In the genomic region with DNA sequence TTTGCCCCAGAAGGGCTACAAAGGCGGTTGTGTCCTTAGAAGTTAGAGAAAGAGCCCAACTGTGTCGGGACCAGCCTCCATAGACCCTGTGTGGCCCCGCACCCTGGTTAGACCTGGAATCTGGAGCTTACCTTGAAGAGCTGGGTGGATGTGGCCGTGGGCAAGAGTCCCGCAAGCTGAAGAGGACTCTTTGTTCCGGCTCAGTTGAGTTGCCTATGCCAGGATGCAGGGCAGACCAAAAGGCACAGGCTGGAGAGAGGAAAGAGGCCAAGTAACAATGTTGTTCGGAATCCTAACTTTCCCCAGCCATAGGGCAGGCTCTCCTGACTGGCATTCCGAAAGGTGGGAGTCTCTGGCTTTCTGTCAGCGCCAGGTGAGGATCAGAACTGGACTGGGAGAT, we compare ENCODE assay signal across 21 mouse cellular contexts. TPM values are rescaled to one million over a fixed set of nuclear protein-coding genes. Genes with fewer than 3 reads are reported as not detected.
DNase-seq lines count a peak whose midpoint lies in the region; ATAC-seq and TF ChIP-seq lines count a peak whose summit lies in the region.
"Had no signal": no experiment of that assay in that cellular context is flagged by ENCODE, and none has a peak within 500 bp of the region (broad histone marks: within the 10 kb centered on the region; RNA-seq: fewer than 3 reads in every experiment).

No protein-coding gene starts in this region.

- no peak for TF ChIP-seq CTCF in liver, postnatal 0 days (IDR thresholded peaks at IDR 0.05; ENCODE audit: low read depth)

- no peak for TF ChIP-seq EP300 in liver, postnatal 0 days (IDR thresholded peaks at IDR 0.05; ENCODE audit: low read depth)

- no peak overlapping the region for H3K4me2 ChIP-seq in heart, embryonic 14.5 days (ENCODE audit: low read length)
- H3K4me2 ChIP-seq in neural tube, embryonic 12.5 days (replicated peaks), result peak overlapping the region; percentile 95; the same call in 1 of the 2 replicates
- no peak overlapping the region for H3K4me2 ChIP-seq in neural tube, embryonic 15.5 days
- H3K4me2 ChIP-seq in embryonic facial prominence, embryonic 12.5 days (replicated peaks), result peak overlapping the region; percentile 4; the same call in 1 of the 2 replicates
- H3K4me2 ChIP-seq in liver, postnatal 0 days (ENCODE audit: low read depth, low read length), result no peak overlapping the region

- no peak overlapping the region for H3K27ac ChIP-seq in heart, embryonic 14.5 days (replicated peaks in 1 of 2; ENCODE audit: control insufficient read depth in 1 of 2, insufficient read depth in 1 of 2, low read depth in 2 of 2, low read length in 2 of 2)
- no peak overlapping the region for H3K27ac ChIP-seq in neural tube, embryonic 12.5 days
- no peak overlapping the region for H3K27ac ChIP-seq in neural tube, embryonic 15.5 days (replicated peaks)
- no peak overlapping the region for H3K27ac ChIP-seq in embryonic facial prominence, embryonic 12.5 days
- no peak overlapping the region for H3K27ac ChIP-seq in liver, postnatal 0 days (ENCODE audit: low read depth)
- H3K27ac ChIP-seq: liver, embryonic 14.5 days had no signal

- H3K9ac ChIP-seq in heart, embryonic 14.5 days (ENCODE audit: low read length), result peak overlapping the region; percentile 27; the same call in 1 of the 2 replicates
- peak overlapping the region; percentile 26; the same call in 1 of the 2 replicates for H3K9ac ChIP-seq in neural tube, embryonic 12.5 days
- no peak overlapping the region for H3K9ac ChIP-seq in neural tube, embryonic 15.5 days (replicated peaks)
- peak overlapping the region; percentile 7; the same call in 1 of the 2 replicates for H3K9ac ChIP-seq in embryonic facial prominence, embryonic 12.5 days
- H3K9ac ChIP-seq in liver, postnatal 0 days (replicated peaks), result no peak overlapping the region
- H3K9ac ChIP-seq: liver, embryonic 14.5 days had no signal

- no peaks in the 10 kb centered on the region for H3K9me3 ChIP-seq in heart, embryonic 14.5 days (ENCODE audit: control insufficient read depth, low read length)
- H3K9me3 ChIP-seq in neural tube, embryonic 12.5 days, result no peaks in the 10 kb centered on the region
- no peaks in the 10 kb centered on the region for H3K9me3 ChIP-seq in neural tube, embryonic 15.5 days (replicated peaks)
- H3K9me3 ChIP-seq in embryonic facial prominence, embryonic 12.5 days, result no peaks in the 10 kb centered on the region
- no peaks in the 10 kb centered on the region for H3K9me3 ChIP-seq in liver, postnatal 0 days (ENCODE audit: low read length)
- H3K9me3 ChIP-seq: heart, embryonic 10.5 days had no signal

- intact Hi-C loops in heart, postnatal 25 days (cut with DNase I), result no loop called here

- WGBS in heart, embryonic 14.5 days, result 89% methylated on average over 9 of the region's 9 CpGs
- WGBS in neural tube, embryonic 12.5 days, result 91% methylated on average over 9 of the region's 9 CpGs
- 92% methylated on average over 9 of the region's 9 CpGs for WGBS in neural tube, embryonic 15.5 days
- 87% methylated on average over 9 of the region's 9 CpGs for WGBS in embryonic facial prominence, embryonic 12.5 days
- 76% methylated on average over 9 of the region's 9 CpGs for WGBS in liver, postnatal 0 days (ENCODE audit: insufficient replicate concordance)

- no peaks in the 10 kb centered on the region for H3K27me3 ChIP-seq in heart, embryonic 14.5 days (ENCODE audit: control insufficient read depth, insufficient read depth, low read length)
- H3K27me3 ChIP-seq in neural tube, embryonic 12.5 days (replicated peaks), result no peaks in the 10 kb centered on the region
- H3K27me3 ChIP-seq in neural tube, embryonic 15.5 days (replicated peaks), result no peaks in the 10 kb centered on the region
- no peaks in the 10 kb centered on the region for H3K27me3 ChIP-seq in embryonic facial prominence, embryonic 12.5 days
- no peaks in the 10 kb centered on the region for H3K27me3 ChIP-seq in liver, postnatal 0 days (ENCODE audit: insufficient read depth, low read length)

- no peak for ATAC-seq in heart, embryonic 14.5 days (ENCODE audit: insufficient number of reproducible peaks, insufficient read depth, low FRiP score, low read depth)
- ATAC-seq in neural tube, embryonic 12.5 days (ENCODE audit: low FRiP score, low read depth), result no peak
- ATAC-seq in neural tube, embryonic 15.5 days (ENCODE audit: low FRiP score), result no peak
- ATAC-seq in embryonic facial prominence, embryonic 12.5 days (ENCODE audit: insufficient number of reproducible peaks, insufficient read depth, low FRiP score, low TSS enrichment), result no peak
- ATAC-seq in liver, postnatal 0 days, result no peak
- ATAC-seq: CD4-positive, CD25-positive, alpha-beta regulatory T cell, adult 4 months had no signal

- H3K4me3 ChIP-seq in heart, embryonic 14.5 days (ENCODE audit: control insufficient read depth in 1 of 2, insufficient read depth in 1 of 2, low read depth in 1 of 2, low read length in 2 of 2), result no peak overlapping the region
- H3K4me3 ChIP-seq in neural tube, embryonic 12.5 days, result no peak overlapping the region
- H3K4me3 ChIP-seq in neural tube, embryonic 15.5 days (replicated peaks), result no peak overlapping the region
- H3K4me3 ChIP-seq in embryonic facial prominence, embryonic 12.5 days, result no peak overlapping the region
- H3K4me3 ChIP-seq in liver, postnatal 0 days (ENCODE audit: low read depth, low read length), result no peak overlapping the region
- H3K4me3 ChIP-seq: heart, embryonic 10.5 days had no signal

- H3K4me1 ChIP-seq in heart, embryonic 14.5 days (ENCODE audit: control insufficient read depth in 2 of 2, insufficient read depth in 2 of 2, low read length in 2 of 2), result peaks cover 41 to 56% of the 10 kb centered on the region in 2 experiments
- peaks cover 58% of the 10 kb centered on the region for H3K4me1 ChIP-seq in neural tube, embryonic 12.5 days
- peaks cover 75% of the 10 kb centered on the region for H3K4me1 ChIP-seq in neural tube, embryonic 15.5 days
- peaks cover 44% of the 10 kb centered on the region for H3K4me1 ChIP-seq in embryonic facial prominence, embryonic 12.5 days
- no peaks in the 10 kb centered on the region; the same call in 1 of the 2 replicates for H3K4me1 ChIP-seq in liver, postnatal 0 days (ENCODE audit: insufficient read depth)

- H3K36me3 ChIP-seq in heart, embryonic 14.5 days (ENCODE audit: control insufficient read depth, insufficient read depth, low read length), result peaks cover 24% of the 10 kb centered on the region
- peaks cover 28% of the 10 kb centered on the region for H3K36me3 ChIP-seq in neural tube, embryonic 12.5 days
- peaks cover 20% of the 10 kb centered on the region for H3K36me3 ChIP-seq in neural tube, embryonic 15.5 days
- H3K36me3 ChIP-seq in embryonic facial prominence, embryonic 12.5 days, result peaks cover 21% of the 10 kb centered on the region
- H3K36me3 ChIP-seq in liver, postnatal 0 days (replicated peaks; ENCODE audit: insufficient read depth, low read length), result no peaks in the 10 kb centered on the region

- DNase-seq in heart, postnatal 25 days (ENCODE audit: low spot score), result no peak
- no peak for DNase-seq in liver, postnatal 0 days
- DNase-seq in left cerebral cortex, adult 8-10 months (ENCODE audit: low spot score in 2 of 2), result no peak
- DNase-seq: adrenal gland, adult 8-10 months; gastrocnemius, postnatal 25 days; heart, postnatal 4 days; kidney, adult 18-20 months; kidney, postnatal 36 days; layer of hippocampus, postnatal 36 days; lung, postnatal 14 days; right cerebral cortex, postnatal 4 days; thymus, adult 2 months had no signal

RNA-seq across cellular contexts. Expression of a gene that starts 3.8 kb away (rescaled TPM):
- 36.5 and 36.9 TPM in 2 replicates for polyA plus RNA-seq in heart, embryonic 14.5 days (2014; fragmentation: Nextera tagmentation; extraction: Ambion mirVana)
- total RNA-seq in heart, postnatal 25 days (2021), result 100 to 1,000 TPM; 195 to 226 TPM
- 112 and 118 TPM in 2 replicates for polyA plus RNA-seq in neural tube, embryonic 12.5 days (2016; fragmentation: Nextera tagmentation; extraction: Ambion mirVana)
- polyA plus RNA-seq in neural tube, embryonic 15.5 days (2015; fragmentation: Nextera tagmentation; extraction: Ambion mirVana), result 130 and 158 TPM in 2 replicates
- polyA plus RNA-seq in embryonic facial prominence, embryonic 12.5 days (2016; fragmentation: Nextera tagmentation; extraction: Ambion mirVana), result 82.6 and 91.1 TPM in 2 replicates
- 1.9 TPM in 2 replicates for polyA plus RNA-seq in liver, postnatal 0 days (2015; fragmentation: Nextera tagmentation; extraction: Ambion mirVana)
- total RNA-seq in left cerebral cortex, adult 8-10 months (2022), result 10 to 100 TPM; 58.9 to 66.8 (median 60.5) TPM

RNA-seq across cellular contexts. Expression of a gene that starts 24.8 kb away (rescaled TPM):
- polyA plus RNA-seq in heart, embryonic 14.5 days (2014; fragmentation: Nextera tagmentation; extraction: Ambion mirVana), result 0.16 and 0.24 TPM in 2 replicates
- total RNA-seq in heart, postnatal 25 days (2021), result under 1 TPM; 0.08 to 0.18 TPM
- 0.10 and 0.11 TPM in 2 replicates for polyA plus RNA-seq in neural tube, embryonic 12.5 days (2016; fragmentation: Nextera tagmentation; extraction: Ambion mirVana)
- 0.03 and 0.11 TPM in 2 replicates for polyA plus RNA-seq in neural tube, embryonic 15.5 days (2015; fragmentation: Nextera tagmentation; extraction: Ambion mirVana)
- polyA plus RNA-seq in embryonic facial prominence, embryonic 12.5 days (2016; fragmentation: Nextera tagmentation; extraction: Ambion mirVana), result 0.08 and 0.18 TPM in 2 replicates
- 0.01 TPM in 1 of 2 replicates, not detected in the other for polyA plus RNA-seq in liver, postnatal 0 days (2015; fragmentation: Nextera tagmentation; extraction: Ambion mirVana)
- total RNA-seq in left cerebral cortex, adult 8-10 months (2022), result 1 to 10 TPM; 6.0 to 6.7 (median 6.4) TPM
- total RNA-seq: MEL had no signal
- polyA plus RNA-seq: CD4-positive, CD25-positive, alpha-beta regulatory T cell, adult 4 months; heart, embryonic 10.5 days; limb, embryonic 11.5 days had no signal

RNA-seq across cellular contexts. Expression of a gene that starts 32.8 kb away (rescaled TPM):
- polyA plus RNA-seq in heart, embryonic 14.5 days (2014; fragmentation: Nextera tagmentation; extraction: Ambion mirVana), result 27.5 and 30.8 TPM in 2 replicates
- total RNA-seq in heart, postnatal 25 days (2021), result 10 to 100 TPM; 20.0 to 21.8 TPM
- polyA plus RNA-seq in neural tube, embryonic 12.5 days (2016; fragmentation: Nextera tagmentation; extraction: Ambion mirVana), result 36.1 and 36.3 TPM in 2 replicates
- polyA plus RNA-seq in neural tube, embryonic 15.5 days (2015; fragmentation: Nextera tagmentation; extraction: Ambion mirVana), result 29.8 and 33.4 TPM in 2 replicates
- polyA plus RNA-seq in embryonic facial prominence, embryonic 12.5 days (2016; fragmentation: Nextera tagmentation; extraction: Ambion mirVana), result 31.8 and 33.1 TPM in 2 replicates
- 7.5 and 7.9 TPM in 2 replicates for polyA plus RNA-seq in liver, postnatal 0 days (2015; fragmentation: Nextera tagmentation; extraction: Ambion mirVana)
- 10 to 100 TPM; 24.5 to 27.8 (median 26.1) TPM for total RNA-seq in left cerebral cortex, adult 8-10 months (2022)

RNA-seq across cellular contexts. Expression of a gene that starts 41.6 kb away (rescaled TPM):
- 0.57 and 0.61 TPM in 2 replicates for polyA plus RNA-seq in heart, embryonic 14.5 days (2014; fragmentation: Nextera tagmentation; extraction: Ambion mirVana)
- total RNA-seq in heart, postnatal 25 days (2021), result 1 to 10 TPM; 1.8 to 1.9 TPM
- 1.0 and 1.7 TPM in 2 replicates for polyA plus RNA-seq in neural tube, embryonic 12.5 days (2016; fragmentation: Nextera tagmentation; extraction: Ambion mirVana)
- 2.1 and 2.5 TPM in 2 replicates for polyA plus RNA-seq in neural tube, embryonic 15.5 days (2015; fragmentation: Nextera tagmentation; extraction: Ambion mirVana)
- polyA plus RNA-seq in embryonic facial prominence, embryonic 12.5 days (2016; fragmentation: Nextera tagmentation; extraction: Ambion mirVana), result 0.87 and 0.97 TPM in 2 replicates
- polyA plus RNA-seq in liver, postnatal 0 days (2015; fragmentation: Nextera tagmentation; extraction: Ambion mirVana), result 2.1 and 2.2 TPM in 2 replicates
- 1 to 10 TPM; 1.6 to 3.9 (median 3.0) TPM for total RNA-seq in left cerebral cortex, adult 8-10 months (2022)

Comparison
In these comparisons a context has a peak if more than half of its experiments do, and no peak if none do; other contexts are left out.
1. H3K4me2 ChIP-seq: peak in neural tube, embryonic 12.5 days (single experiment) and embryonic facial prominence, embryonic 12.5 days (single experiment); none in heart, embryonic 14.5 days (single experiment), neural tube, embryonic 15.5 days (single experiment) and liver, postnatal 0 days (single experiment).
2. H3K9ac ChIP-seq: peak in heart, embryonic 14.5 days (single experiment), neural tube, embryonic 12.5 days (single experiment) and embryonic facial prominence, embryonic 12.5 days (single experiment); none in neural tube, embryonic 15.5 days (single experiment) and liver, postnatal 0 days (single experiment).
3. RNA of a gene that starts 3.8 kb away (polyA plus RNA-seq): 130 to 158 TPM in neural tube, embryonic 15.5 days, 112 to 118 TPM in neural tube, embryonic 12.5 days, 82.6 to 91.1 TPM in embryonic facial prominence, embryonic 12.5 days and 36.5 to 36.9 TPM in heart, embryonic 14.5 days; 1.9 TPM in liver, postnatal 0 days; every median in the first group is over 10 times any median in the second.